Mouse (Mus musculus) splenic B cell, adult 2 months (primary cell): ENCODE measurements around the gene Inpp4a.
A peak's percentile ranks its signal among the peaks of the same experiment; 100 is the strongest.

Source experiments
- DNase-seq: peaks from one replicate; pipeline ENCODE4 v3.0.0-alpha.2; 2011; ENCODE audit warnings: low read depth, low spot score
- H3K27me3 ChIP-seq: 2 replicates; pipeline ENCODE4 v1.6.1; 2012; ENCODE audit warnings: mild to moderate bottlenecking, low read length, moderate library complexity, mixed read lengths; ENCODE audit not compliant: control insufficient read depth, poor library complexity, insufficient read depth, severe bottlenecking
- H3K36me3 ChIP-seq: 2 replicates; pipeline ENCODE4 v1.6.1; 2012; ENCODE audit warnings: mild to moderate bottlenecking, low read length, moderate library complexity, mixed read lengths; ENCODE audit not compliant: control insufficient read depth, poor library complexity, insufficient read depth, severe bottlenecking

Gene Inpp4a

GRCm38 (mm10) chr1:37308021-37308742, 8.5 kb downstream of the Inpp4a start:
- peak; percentile 38 for DNase-seq
- Histone ChIP-seq H3K27me3 (no peaks in the 10 kb centered on the region), H3K36me3 (no peaks in the 10 kb centered on the region)

- Histone ChIP-seq H3K27me3 (no peaks in the 10 kb centered on the region), H3K36me3 (no peaks in the 10 kb centered on the region)
- DNase-seq: peak; percentile 79
Measured at GRCm38 (mm10) chr1:37308743-37309100, 9.1 kb downstream of the Inpp4a start.

- no peaks in the 10 kb centered on the region for H3K36me3 ChIP-seq
- peak; percentile 85 for DNase-seq
- no peaks in the 10 kb centered on the region for H3K27me3 ChIP-seq
Measured at GRCm38 (mm10) chr1:37309939-37310515, 10.4 kb downstream of the Inpp4a start.

GRCm38 (mm10) chr1:37314338-37314737, 14.7 kb downstream of the Inpp4a start:
- Histone ChIP-seq H3K27me3 (no peaks in the 10 kb centered on the region), H3K36me3 (no peaks in the 10 kb centered on the region)
- DNase-seq: peak; percentile 28

- no peak for DNase-seq
- H3K36me3 ChIP-seq: no peaks in the 10 kb centered on the region
- H3K27me3 ChIP-seq: no peaks in the 10 kb centered on the region
Measured at GRCm38 (mm10) chr1:37317644-37318285, 18.1 kb downstream of the Inpp4a start.

DNA sequence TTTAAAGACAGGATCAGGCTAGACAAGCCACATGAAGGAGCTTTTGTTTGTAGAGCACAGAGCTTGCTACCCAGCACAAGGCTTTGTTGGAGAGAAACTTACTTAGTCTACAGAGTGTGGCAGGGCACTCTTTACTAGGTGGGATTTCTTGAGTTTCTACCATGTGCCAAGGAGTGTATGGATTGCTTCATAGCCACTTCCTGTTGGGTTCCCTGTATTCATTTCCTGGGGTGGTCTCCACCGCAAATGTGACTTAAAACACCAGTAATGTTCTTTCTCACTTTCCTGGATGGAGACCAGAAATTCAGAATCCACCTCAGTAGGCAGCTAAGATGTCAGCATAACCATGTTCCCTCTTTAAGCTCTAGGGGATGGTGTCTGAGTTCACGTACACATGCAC, 18.9 kb downstream of the Inpp4a start:
- H3K36me3 ChIP-seq: no peaks in the 10 kb centered on the region
- no peak for DNase-seq
- H3K27me3 ChIP-seq: no peaks in the 10 kb centered on the region

DNA sequence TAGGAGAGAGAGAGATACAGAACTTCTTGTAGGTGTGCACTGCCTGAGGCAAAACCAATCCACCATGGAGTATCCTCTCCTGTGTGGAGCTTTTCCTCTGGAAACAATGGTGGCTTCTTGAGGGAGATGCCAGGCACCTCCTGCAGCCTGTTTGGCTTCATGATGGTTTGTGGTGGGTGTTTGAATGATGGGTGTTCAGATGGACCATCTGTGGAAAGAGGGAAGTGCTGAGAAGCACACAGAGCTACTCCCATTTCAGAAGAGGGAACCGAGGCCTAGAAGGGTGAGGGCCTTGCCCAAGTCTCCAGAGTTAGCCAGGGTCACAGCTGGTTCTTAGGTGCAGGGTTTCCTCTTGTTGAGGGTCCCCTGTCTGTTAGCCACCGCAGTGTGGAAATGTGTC, 23.0 kb downstream of the Inpp4a start:
- DNase-seq: no peak
- Histone ChIP-seq H3K36me3 (no peaks in the 10 kb centered on the region), H3K27me3 (no peaks in the 10 kb centered on the region)

DNA sequence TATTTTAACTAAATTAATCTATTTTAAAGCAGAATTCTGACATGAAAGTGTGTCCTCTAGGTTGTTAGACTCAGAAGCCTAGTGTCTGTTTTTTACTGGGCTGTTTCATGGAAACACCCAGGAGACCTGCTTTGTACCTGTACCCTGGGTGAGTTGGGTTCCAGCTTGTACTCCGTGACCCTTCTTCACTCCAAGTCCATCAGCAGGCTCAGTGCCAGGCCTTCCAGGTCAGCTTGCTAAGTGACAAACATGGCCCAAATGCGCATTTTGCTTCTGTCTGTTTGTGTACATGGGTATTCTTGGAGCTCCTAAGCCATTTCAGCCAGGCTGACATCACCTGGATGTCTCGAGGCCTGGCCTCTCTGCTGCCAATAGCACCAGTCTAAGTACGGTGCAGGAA, 23.5 kb downstream of the Inpp4a start:
- no peaks in the 10 kb centered on the region for H3K27me3 ChIP-seq
- DNase-seq: no peak
- H3K36me3 ChIP-seq: no peaks in the 10 kb centered on the region

DNA sequence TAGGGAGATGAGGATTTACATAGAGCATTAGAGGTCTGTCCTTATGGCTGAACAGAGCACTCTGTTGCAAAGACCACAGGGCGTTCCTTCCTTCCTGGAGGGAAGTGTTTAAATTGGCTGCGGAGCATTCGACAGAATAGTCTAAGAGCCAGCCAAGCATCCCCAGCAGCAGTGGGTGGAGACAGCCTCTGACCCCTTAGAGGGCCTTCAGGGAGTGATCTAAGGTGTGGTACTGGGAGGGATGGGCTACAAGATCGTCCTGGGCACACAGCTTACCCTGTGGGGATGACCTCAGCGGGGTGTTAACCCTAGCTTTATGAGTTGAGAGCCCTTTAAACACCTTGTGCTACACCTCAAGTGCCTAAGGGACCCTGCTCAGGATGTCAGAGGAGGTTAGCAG, 24.9 kb downstream of the Inpp4a start:
- no peak for DNase-seq
- Histone ChIP-seq H3K27me3 (no peaks in the 10 kb centered on the region), H3K36me3 (no peaks in the 10 kb centered on the region)

DNA sequence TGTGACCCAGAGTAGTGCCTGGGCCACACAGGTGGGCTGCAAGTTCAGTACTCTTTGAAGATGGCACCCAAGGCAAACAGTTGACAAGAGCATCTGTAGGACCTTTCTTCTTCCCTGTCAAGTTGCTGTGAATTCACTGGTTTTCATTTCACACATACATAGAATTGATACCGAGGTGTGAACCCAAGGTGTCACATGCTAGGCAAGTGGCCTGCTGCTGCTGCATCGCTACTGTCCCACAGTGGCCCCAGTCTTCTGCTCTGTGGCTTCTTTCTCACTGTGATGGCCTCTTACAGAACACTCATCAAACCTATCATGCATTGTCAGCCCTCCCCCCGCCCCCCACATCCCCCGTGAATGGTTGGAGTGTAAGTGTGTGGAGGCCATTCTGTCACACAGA, 27.6 kb downstream of the Inpp4a start:
- Histone ChIP-seq H3K36me3 (no peaks in the 10 kb centered on the region), H3K27me3 (no peaks in the 10 kb centered on the region)
- DNase-seq: no peak

- no peaks in the 10 kb centered on the region for H3K27me3 ChIP-seq
- no peak for DNase-seq
- no peaks in the 10 kb centered on the region for H3K36me3 ChIP-seq
Measured at GRCm38 (mm10) chr1:37329132-37329531, 29.5 kb downstream of the Inpp4a start.

GRCm38 (mm10) chr1:37329831-37330230, 30.2 kb downstream of the Inpp4a start:
- no peaks in the 10 kb centered on the region for H3K27me3 ChIP-seq
- no peak for DNase-seq
- no peaks in the 10 kb centered on the region for H3K36me3 ChIP-seq

DNA sequence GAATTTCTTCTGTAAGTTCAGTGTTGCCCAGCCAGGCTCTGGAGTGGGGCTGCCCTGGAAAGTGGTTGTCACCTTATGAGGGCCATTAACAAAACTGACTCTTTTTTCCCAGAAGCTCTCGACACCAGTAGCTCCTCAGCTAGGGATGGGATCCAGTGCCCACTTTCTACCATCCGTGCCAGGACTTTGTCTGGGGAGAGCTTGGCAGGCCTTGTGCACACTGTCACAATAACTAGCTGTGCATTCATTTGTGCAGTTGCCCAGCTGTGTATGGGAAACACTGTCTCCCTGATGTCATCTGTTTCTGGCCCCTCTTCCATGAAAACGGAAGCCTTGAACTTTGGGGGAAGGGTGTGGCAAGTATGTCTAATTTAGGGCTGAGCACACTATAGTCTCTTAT, 33.1 kb downstream of the Inpp4a start:
- DNase-seq: no peak
- Histone ChIP-seq H3K27me3 (no peaks in the 10 kb centered on the region), H3K36me3 (no peaks in the 10 kb centered on the region)

DNA sequence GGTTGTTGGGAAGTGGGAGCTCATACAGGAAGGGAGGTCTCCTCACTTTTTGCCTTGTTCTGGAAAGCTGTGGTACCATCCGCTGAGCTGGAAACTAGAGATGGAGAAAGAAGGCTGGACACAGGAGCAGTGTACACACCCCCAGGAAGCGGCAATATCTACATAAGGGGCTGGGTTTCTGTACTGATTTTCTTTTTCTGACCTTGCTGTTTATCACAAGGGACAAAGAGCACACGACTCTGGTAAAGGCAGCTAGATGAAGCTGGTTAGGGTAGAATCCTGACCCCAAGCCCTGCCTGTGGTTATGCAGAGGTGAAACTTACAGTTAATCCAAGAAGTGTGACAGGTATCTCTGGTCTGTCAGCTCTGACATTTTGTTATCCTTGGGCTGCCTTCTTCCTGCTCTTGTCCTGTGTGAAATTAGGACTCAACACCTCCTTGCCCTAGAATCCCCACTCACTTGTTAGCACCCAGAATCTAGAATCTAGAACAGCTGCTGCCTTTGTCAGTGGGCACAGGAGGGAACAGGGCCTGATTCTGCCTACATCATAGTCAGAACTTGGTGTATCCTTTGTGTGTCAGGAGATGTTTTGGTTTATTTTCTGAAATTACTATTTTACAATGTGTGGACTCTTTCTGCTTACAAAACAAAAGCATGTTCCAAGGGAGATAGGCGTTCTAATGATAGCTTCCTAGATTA, 34.2 kb downstream of the Inpp4a start:
- no peaks in the 10 kb centered on the region for H3K36me3 ChIP-seq
- no peak for DNase-seq
- H3K27me3 ChIP-seq: no peaks in the 10 kb centered on the region

GRCm38 (mm10) chr1:37336022-37336421, 36.4 kb downstream of the Inpp4a start:
- Histone ChIP-seq H3K36me3 (no peaks in the 10 kb centered on the region), H3K27me3 (no peaks in the 10 kb centered on the region)
- no peak for DNase-seq
